Mouse (Mus musculus) adrenal gland, adult 2 months (tissue): ENCODE measurements around the gene Dst. TPM values are rescaled to one million over a fixed set of nuclear protein-coding genes. Genes with fewer than 3 reads are reported as not detected.

Experiments used
- DNase-seq: peaks from one replicate; pipeline ENCODE4 v3.0.0; 2021
- polyA plus RNA-seq: library from polyadenylated mRNA; depleted of rRNA; stranded (reverse); fragments of >200 nt; gene quantifications from 2 replicates; pipeline ENCODE4 v1.2.3, GENCODE M21; 2012
- total RNA-seq, 2 experiments: library from RNA; stranded (reverse); gene quantifications; 2 replicates each; pipeline ENCODE4 v1.2.3; 2021

Dst gene
- total and polyA plus RNA-seq, 3 experiments: 53.3 to 134 (median 125) TPM

GRCm38 (mm10) chr1:34237689-34238091 is 329.7 kb downstream of the Dst start:
- no peak for DNase-seq

- DNase-seq: no peak
Observed at GRCm38 (mm10) chr1:34238231-34238630, 330.2 kb downstream of the Dst start.

- no peak for DNase-seq
Observed at GRCm38 (mm10) chr1:34244678-34245077, 336.7 kb downstream of the Dst start.

GRCm38 (mm10) chr1:34245951-34246641 is 338.1 kb downstream of the Dst start:
- DNase-seq: no peak

GRCm38 (mm10) chr1:34246642-34246987 is 338.6 kb downstream of the Dst start:
- DNase-seq: no peak

GRCm38 (mm10) chr1:34251137-34251536 is 343.1 kb downstream of the Dst start:
- DNase-seq: peak; percentile 54

- no peak for DNase-seq
Observed at GRCm38 (mm10) chr1:34252267-34252666, 344.2 kb downstream of the Dst start.

GRCm38 (mm10) chr1:34253876-34254275 is 345.9 kb downstream of the Dst start:
- DNase-seq: no peak

GRCm38 (mm10) chr1:34259898-34260297 is 351.9 kb downstream of the Dst start:
- no peak for DNase-seq

- DNase-seq: no peak
Observed at GRCm38 (mm10) chr1:34261011-34261410, 353.0 kb downstream of the Dst start.

GRCm38 (mm10) chr1:34268520-34268919 is 360.5 kb downstream of the Dst start:
- DNase-seq: no peak

- DNase-seq: no peak
Observed at GRCm38 (mm10) chr1:34269578-34269977, 361.6 kb downstream of the Dst start.

- DNase-seq: no peak
Observed at GRCm38 (mm10) chr1:34273922-34274321, 365.9 kb downstream of the Dst start.

- DNase-seq: no peak
Observed at GRCm38 (mm10) chr1:34275787-34276186, 367.8 kb downstream of the Dst start.

- DNase-seq: no peak
Observed at GRCm38 (mm10) chr1:34276756-34277155, 368.7 kb downstream of the Dst start.

- no peak for DNase-seq
Observed at GRCm38 (mm10) chr1:34277259-34277658, 369.2 kb downstream of the Dst start.

GRCm38 (mm10) chr1:34283502-34283901 is 375.5 kb downstream of the Dst start:
- no peak for DNase-seq

- peak; percentile 49 for DNase-seq
Observed at GRCm38 (mm10) chr1:34284979-34285378, 377.0 kb downstream of the Dst start.

- no peak for DNase-seq
Observed at GRCm38 (mm10) chr1:34287731-34288130, 379.7 kb downstream of the Dst start.

GRCm38 (mm10) chr1:34288181-34288580 is 380.2 kb downstream of the Dst start:
- DNase-seq: peak; percentile 33

- DNase-seq: peak; percentile 22
Observed at GRCm38 (mm10) chr1:34288721-34289471, 380.9 kb downstream of the Dst start.

- DNase-seq: no peak
Observed at GRCm38 (mm10) chr1:34289472-34289748, 381.4 kb downstream of the Dst start.

- no peak for DNase-seq
Observed at GRCm38 (mm10) chr1:34290321-34290720, 382.3 kb downstream of the Dst start.

- no peak for DNase-seq
Observed at GRCm38 (mm10) chr1:34293198-34293597, 385.2 kb downstream of the Dst start.
